Mouse (Mus musculus) MEL (cell line): ENCODE measurements at regions not wholly inside any gene's neighbourhood (a gene's known extent, or its start where the extent isn't known, plus 50 kb on each side); places are given as distances from the start of the nearest gene placed in this dataset.

ENCODE experiments used
- BHLHE40 ChIP-seq: IDR thresholded peaks from 2 replicates; pipeline ENCODE4 v1.6.1; 2012; ENCODE audit warnings: low read depth, mild to moderate bottlenecking, inconsistent platforms, low read length, improper control_type of control experiment, borderline replicate concordance
- CHD2 ChIP-seq: IDR thresholded peaks from 2 replicates; pipeline ENCODE4 v1.6.1; 2011; ENCODE audit warnings: low read length, improper control_type of control experiment
- CTCF ChIP-seq, 3 experiments: IDR thresholded peaks in 2 of 3; conservative IDR thresholded peaks in 1 of 3; 2 replicates each; pipeline ENCODE4 v1.5.1; 2011 to 2012; ENCODE audit warnings: low read length in 3 of 3, low read depth in 2 of 3, mild to moderate bottlenecking in 2 of 3, improper control_type of control experiment in 1 of 3, inconsistent platforms in 1 of 3, mixed read lengths in 1 of 3, moderate library complexity in 1 of 3; ENCODE audit not compliant: control insufficient read depth in 1 of 3, insufficient read depth in 1 of 3, poor library complexity in 1 of 3, severe bottlenecking in 1 of 3
- MAX ChIP-seq: IDR thresholded peaks from 2 replicates; pipeline ENCODE4 v1.6.1; 2011; ENCODE audit warnings: low read length, improper control_type of control experiment
- MYC ChIP-seq: IDR thresholded peaks from 2 replicates; pipeline ENCODE4 v1.6.1; 2011; ENCODE audit warnings: low read depth, mild to moderate bottlenecking, low read length, improper control_type of control experiment, moderate library complexity
- POLR2A ChIP-seq, 2 experiments: IDR thresholded peaks; 2 replicates each; pipeline ENCODE4 v1.6.1; 2011 to 2012; ENCODE audit warnings: low read length in 2 of 2, mild to moderate bottlenecking in 2 of 2, control low read depth in 1 of 2, improper control_type of control experiment in 1 of 2, low read depth in 1 of 2, moderate library complexity in 1 of 2; ENCODE audit not compliant: control insufficient read depth in 1 of 2, insufficient read depth in 1 of 2, poor library complexity in 1 of 2
- TAL1 ChIP-seq: IDR thresholded peaks from 2 replicates; pipeline ENCODE4 v1.6.1; 2012; ENCODE audit warnings: mild to moderate bottlenecking, inconsistent platforms, low read length, moderate library complexity, mixed read lengths
- TBP ChIP-seq: IDR thresholded peaks from 2 replicates; pipeline ENCODE4 v1.8.0; 2011; ENCODE audit warnings: low read depth, low read length, improper control_type of control experiment
- ZNF384 ChIP-seq: IDR thresholded peaks from 2 replicates; pipeline ENCODE4 v1.6.1; 2012; ENCODE audit warnings: low read depth, mild to moderate bottlenecking, inconsistent platforms, low read length, improper control_type of control experiment

DNA sequence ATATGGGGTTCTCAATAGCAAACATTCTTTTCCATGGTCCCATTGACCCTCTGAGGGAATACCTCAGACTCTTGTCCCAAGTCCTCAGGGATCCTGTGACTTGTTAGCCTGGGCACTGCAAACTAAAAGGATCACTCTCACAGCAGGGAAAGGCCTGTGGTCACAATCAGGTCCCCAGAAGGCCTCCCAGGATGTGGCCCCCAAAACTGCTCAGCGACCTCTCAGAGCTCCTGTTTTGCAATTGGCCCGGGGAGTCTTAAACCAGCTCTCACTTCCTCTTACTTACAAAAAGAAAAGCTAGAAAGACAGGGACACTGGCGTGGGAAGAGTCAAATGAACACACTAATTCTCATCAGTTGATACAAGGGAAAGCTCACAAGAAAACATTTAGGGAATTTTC is 59.4 kb upstream of the Rhobtb1 start:
- TF ChIP-seq TBP, result no peak
- TF ChIP-seq MYC, result no peak
- no peak for TF ChIP-seq MAX
- no peak for TF ChIP-seq CHD2
- TF ChIP-seq POLR2A (IDR thresholded peaks at IDR 0.05; ENCODE audit: control insufficient read depth in 1 of 2, insufficient read depth in 1 of 2, low read depth in 1 of 2, low read length in 2 of 2, poor library complexity in 1 of 2), result no peak
- TF ChIP-seq BHLHE40, result no peak
- TF ChIP-seq ZNF384, result no peak
- no peak for TF ChIP-seq CTCF (IDR thresholded peaks at IDR 0.05 in 2 of 3, conservative IDR thresholded peaks at IDR 0.05 in 1 of 3; ENCODE audit: control insufficient read depth in 1 of 3, insufficient read depth in 1 of 3, low read depth in 2 of 3, low read length in 3 of 3, poor library complexity in 1 of 3, severe bottlenecking in 1 of 3)
- TF ChIP-seq TAL1, result no peak
